Mouse (Mus musculus) MEL (cell line): Measurements from ENCODE around the gene Fbxo36. TPM values are rescaled to one million over a fixed set of nuclear protein-coding genes. Genes with fewer than 3 reads are reported as not detected.

Experiments used
- DNase-seq: peaks from one replicate; pipeline ENCODE4 v3.0.0; 2011; ENCODE audit warnings: low read depth, low spot score
- H3K27ac ChIP-seq: 2 replicates; pipeline ENCODE4 v1.5.1; 2012; ENCODE audit warnings: low read depth, mild to moderate bottlenecking, control low read depth, low read length, moderate library complexity; ENCODE audit not compliant: control insufficient read depth
- H3K27me3 ChIP-seq, 2 experiments: fragments of 150-350 bp in 1 of 2; sonication (generic) in 1 of 2; 2 replicates each; pipeline ENCODE4 v1.6.1; 2012; ENCODE audit warnings: low read length in 2 of 2, mild to moderate bottlenecking in 2 of 2, improper control_type of control experiment in 1 of 2, moderate library complexity in 1 of 2; ENCODE audit not compliant: insufficient read depth in 2 of 2, control insufficient read depth in 1 of 2
- H3K36me3 ChIP-seq, 2 experiments: 2 replicates each; pipeline ENCODE4 v1.6.1; 2012 to 2014; ENCODE audit warnings: low read length in 2 of 2, improper control_type of control experiment in 1 of 2, inconsistent platforms in 1 of 2, mild to moderate bottlenecking in 1 of 2; ENCODE audit not compliant: insufficient read depth in 2 of 2, control insufficient read depth in 1 of 2
- H3K4me1 ChIP-seq, 2 experiments: fragments of 150-350 bp in 1 of 2; sonication (generic) in 1 of 2; 2 replicates each; pipeline ENCODE4 v1.6.1; 2012; ENCODE audit warnings: low read length in 2 of 2, improper control_type of control experiment in 1 of 2, mild to moderate bottlenecking in 1 of 2; ENCODE audit not compliant: insufficient read depth in 2 of 2, control insufficient read depth in 1 of 2
- H3K4me3 ChIP-seq, 2 experiments: fragments of 150-350 bp in 1 of 2; sonication (generic) in 1 of 2; 2 replicates each; pipeline ENCODE4 v1.5.1; 2012; ENCODE audit warnings: low read depth in 2 of 2, low read length in 2 of 2, mild to moderate bottlenecking in 2 of 2, moderate library complexity in 2 of 2, control low read depth in 1 of 2, improper control_type of control experiment in 1 of 2; ENCODE audit not compliant: control insufficient read depth in 1 of 2, insufficient read depth in 1 of 2
- H3K79me2 ChIP-seq: 2 replicates; pipeline ENCODE4 v1.6.1; 2012; ENCODE audit warnings: mild to moderate bottlenecking, low read length, moderate library complexity; ENCODE audit not compliant: control insufficient read depth, poor library complexity, insufficient read depth
- H3K9ac ChIP-seq: 2 replicates; pipeline ENCODE4 v1.6.1; 2012; ENCODE audit warnings: low read depth, mild to moderate bottlenecking, control low read depth, low read length, moderate library complexity; ENCODE audit not compliant: control insufficient read depth, poor library complexity, severe bottlenecking
- H3K9me3 ChIP-seq: fragments of 150-350 bp; sonication (generic); replicated peaks from 2 replicates; pipeline ENCODE4 v1.6.1; 2012; ENCODE audit warnings: mild to moderate bottlenecking, low read length, improper control_type of control experiment, moderate library complexity; ENCODE audit not compliant: insufficient read depth
- CHD1 ChIP-seq: IDR thresholded peaks from 2 replicates; pipeline ENCODE4 v1.6.1; 2012; ENCODE audit warnings: low read depth, mild to moderate bottlenecking, inconsistent platforms, low read length, improper control_type of control experiment
- CTCF ChIP-seq, 3 experiments: IDR thresholded peaks in 2 of 3; conservative IDR thresholded peaks in 1 of 3; 2 replicates each; pipeline ENCODE4 v1.5.1; 2011 to 2012; ENCODE audit warnings: low read length in 3 of 3, low read depth in 2 of 3, mild to moderate bottlenecking in 2 of 3, improper control_type of control experiment in 1 of 3, inconsistent platforms in 1 of 3, mixed read lengths in 1 of 3, moderate library complexity in 1 of 3; ENCODE audit not compliant: control insufficient read depth in 1 of 3, insufficient read depth in 1 of 3, poor library complexity in 1 of 3, severe bottlenecking in 1 of 3
- E2F4 ChIP-seq: IDR thresholded peaks from 2 replicates; pipeline ENCODE4 v1.6.1; 2011; ENCODE audit warnings: low read depth, low read length, improper control_type of control experiment, borderline replicate concordance
- EP300 ChIP-seq, 2 experiments: IDR thresholded peaks; 2 replicates each; pipeline ENCODE4 v1.6.1; 2011; ENCODE audit warnings: improper control_type of control experiment in 2 of 2, low read length in 2 of 2, low read depth in 1 of 2, mild to moderate bottlenecking in 1 of 2
- ETS1 ChIP-seq: IDR thresholded peaks from 2 replicates; pipeline ENCODE4 v1.6.1; 2012; ENCODE audit warnings: low read depth, mild to moderate bottlenecking, inconsistent platforms, low read length, improper control_type of control experiment, moderate library complexity
- HCFC1 ChIP-seq: IDR thresholded peaks from 2 replicates; pipeline ENCODE4 v1.6.1; 2012; ENCODE audit warnings: low read depth, mild to moderate bottlenecking, inconsistent platforms, low read length, improper control_type of control experiment, moderate library complexity
- JUND ChIP-seq: IDR thresholded peaks from 2 replicates; pipeline ENCODE4 v1.6.1; 2011; ENCODE audit warnings: low read depth, mild to moderate bottlenecking, improper control_type of control experiment, low read length
- KAT2A ChIP-seq: conservative IDR thresholded peaks from 2 replicates; pipeline ENCODE4 v1.6.1; 2012; ENCODE audit warnings: low read depth, low read length, improper control_type of control experiment, inconsistent platforms
- MAFK ChIP-seq: IDR thresholded peaks from 2 replicates; pipeline ENCODE4 v1.6.1; 2011; ENCODE audit warnings: low read depth, mild to moderate bottlenecking, low read length, improper control_type of control experiment, borderline replicate concordance
- MAZ ChIP-seq: IDR thresholded peaks from 2 replicates; pipeline ENCODE4 v1.6.1; 2012; ENCODE audit warnings: low read depth, mild to moderate bottlenecking, inconsistent platforms, low read length, improper control_type of control experiment
- MEF2A ChIP-seq: IDR thresholded peaks from 2 replicates; pipeline ENCODE4 v1.6.1; 2014; ENCODE audit warnings: low read depth, mild to moderate bottlenecking, inconsistent platforms, low read length, improper control_type of control experiment; ENCODE audit not compliant: poor library complexity, insufficient replicate concordance, severe bottlenecking; ENCODE audit errors: extremely low read depth
- MYB ChIP-seq: IDR thresholded peaks from 2 replicates; pipeline ENCODE4 v1.6.1; 2011; ENCODE audit warnings: mild to moderate bottlenecking, low read depth, low read length, improper control_type of control experiment
- MYC ChIP-seq: IDR thresholded peaks from 2 replicates; pipeline ENCODE4 v1.6.1; 2011; ENCODE audit warnings: low read depth, mild to moderate bottlenecking, low read length, improper control_type of control experiment, moderate library complexity
- POLR2A ChIP-seq, 2 experiments: IDR thresholded peaks; 2 replicates each; pipeline ENCODE4 v1.6.1; 2011 to 2012; ENCODE audit warnings: low read length in 2 of 2, mild to moderate bottlenecking in 2 of 2, control low read depth in 1 of 2, improper control_type of control experiment in 1 of 2, low read depth in 1 of 2, moderate library complexity in 1 of 2; ENCODE audit not compliant: control insufficient read depth in 1 of 2, insufficient read depth in 1 of 2, poor library complexity in 1 of 2
- POLR2AphosphoS2 ChIP-seq: IDR thresholded peaks from 2 replicates; pipeline ENCODE4 v1.6.1; 2011; ENCODE audit warnings: low read length, improper control_type of control experiment
- POLR2AphosphoS5 ChIP-seq: IDR thresholded peaks from 2 replicates; pipeline ENCODE4 v1.6.1; 2012; ENCODE audit warnings: low read depth, borderline replicate concordance, mild to moderate bottlenecking, inconsistent platforms, low read length, moderate library complexity, mixed read lengths
- RCOR1 ChIP-seq: IDR thresholded peaks from 2 replicates; pipeline ENCODE4 v1.6.1; 2012; ENCODE audit warnings: low read depth, mild to moderate bottlenecking, inconsistent platforms, low read length, improper control_type of control experiment
- SMC3 ChIP-seq: IDR thresholded peaks from 2 replicates; pipeline ENCODE4 v1.6.1; 2011; ENCODE audit warnings: low read depth, low read length, improper control_type of control experiment
- TAL1 ChIP-seq: IDR thresholded peaks from 2 replicates; pipeline ENCODE4 v1.6.1; 2012; ENCODE audit warnings: mild to moderate bottlenecking, inconsistent platforms, low read length, moderate library complexity, mixed read lengths
- TCF12 ChIP-seq: IDR thresholded peaks from 2 replicates; pipeline ENCODE4 v1.6.1; 2014; ENCODE audit warnings: low read depth, mild to moderate bottlenecking, inconsistent platforms, low read length, improper control_type of control experiment, moderate library complexity
- USF1 ChIP-seq: IDR thresholded peaks from 2 replicates; pipeline ENCODE4 v1.6.1; 2014; ENCODE audit warnings: low read depth, mild to moderate bottlenecking, inconsistent platforms, low read length, improper control_type of control experiment, moderate library complexity
- ZC3H11A ChIP-seq: IDR thresholded peaks from 2 replicates; pipeline ENCODE4 v1.6.1; 2012; ENCODE audit warnings: low read depth, mild to moderate bottlenecking, inconsistent platforms, low read length, improper control_type of control experiment
- ZKSCAN1 ChIP-seq: IDR thresholded peaks from 2 replicates; pipeline ENCODE4 v1.6.1; 2012; ENCODE audit warnings: low read depth, mild to moderate bottlenecking, inconsistent platforms, low read length, improper control_type of control experiment, moderate library complexity
- polyA plus RNA-seq, 2 experiments: library from polyadenylated mRNA; stranded (reverse) in 1 of 2; unstranded in 1 of 2; fragments of >175 nt in 1 of 2; fragments of >200 nt in 1 of 2; gene quantifications; 2 replicates each; pipeline versions ENCODE4 v1.2.1 to v1.2.4; 2012; ENCODE audit warnings: low replicate concordance in 2 of 2, low read depth in 1 of 2; ENCODE audit not compliant: insufficient read length in 2 of 2, insufficient read depth in 1 of 2, missing spikeins in 1 of 2
- total RNA-seq: library from RNA; depleted of rRNA; stranded (reverse); fragments of 300-350 nt; gene quantifications from 2 replicates; pipeline ENCODE4 v1.2.3, GENCODE M21; 2012

Gene Fbxo36
- total and polyA plus RNA-seq, 3 experiments: 2.5 to 2.9 TPM; not detected in 1

DNA sequence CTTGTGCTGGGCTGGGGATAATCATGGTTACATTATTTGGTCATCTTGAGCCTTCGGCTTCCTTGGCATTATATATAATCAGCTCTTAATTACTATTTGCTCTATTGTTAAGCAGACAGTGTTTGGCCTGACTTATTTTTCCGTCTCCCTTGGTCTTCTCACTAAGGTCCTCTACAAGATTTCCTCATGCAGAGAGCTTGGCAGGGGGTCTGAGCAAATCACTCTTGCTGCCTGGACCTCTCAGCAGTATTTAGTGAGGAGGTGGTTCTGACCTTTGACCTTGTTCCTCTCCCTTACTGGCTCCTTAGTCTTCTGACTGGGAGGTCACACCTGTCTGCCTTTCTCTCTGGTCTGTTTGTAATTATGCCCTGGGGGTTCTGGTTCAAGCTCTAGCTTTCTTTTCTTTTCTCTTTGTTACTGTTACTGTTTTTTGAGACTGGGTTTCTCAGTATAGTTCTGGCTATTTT is 42.5 kb downstream of the Fbxo36 start:
- DNase-seq: no peak
- H3K4me3 ChIP-seq: no peak overlapping the region
- no peaks in the 10 kb centered on the region for H3K79me2 ChIP-seq
- no peak overlapping the region for H3K9ac ChIP-seq
- no peaks in the 10 kb centered on the region for H3K27me3 ChIP-seq
- no peak overlapping the region for H3K27ac ChIP-seq
- H3K9me3 ChIP-seq: no peaks in the 10 kb centered on the region
- TF ChIP-seq E2F4 (no peak), JUND (no peak), MYB (no peak), ZC3H11A (no peak)
- no peaks in the 10 kb centered on the region for H3K4me1 ChIP-seq
- no peaks in the 10 kb centered on the region for H3K36me3 ChIP-seq

DNA sequence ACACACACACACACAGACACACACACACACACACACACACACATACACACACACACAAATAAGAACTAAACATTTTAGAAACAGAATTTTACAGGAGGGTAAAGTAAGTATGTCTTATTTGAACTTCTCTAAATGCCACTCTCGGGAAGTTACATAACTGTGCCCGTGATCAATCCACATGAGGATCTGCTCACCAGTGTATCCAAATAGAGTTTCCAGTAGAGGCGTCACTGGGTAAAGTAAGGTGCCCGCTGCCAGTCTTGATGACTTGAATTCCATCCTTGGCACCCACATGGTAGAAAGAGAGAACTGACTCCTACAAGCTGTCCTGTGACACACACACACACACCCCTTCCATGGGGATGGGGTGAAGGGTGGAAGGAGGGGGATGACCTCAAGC is 43.3 kb downstream of the Fbxo36 start:
- H3K79me2 ChIP-seq: no peaks in the 10 kb centered on the region
- DNase-seq: no peak
- no peaks in the 10 kb centered on the region for H3K27me3 ChIP-seq
- H3K27ac ChIP-seq: no peak overlapping the region
- no peak overlapping the region for H3K9ac ChIP-seq
- no peaks in the 10 kb centered on the region for H3K9me3 ChIP-seq
- H3K36me3 ChIP-seq: no peaks in the 10 kb centered on the region
- no peak for TF ChIP-seq KAT2A
- no peak for TF ChIP-seq TAL1
- no peak for TF ChIP-seq MEF2A
- TF ChIP-seq CTCF (IDR thresholded peaks at IDR 0.05 in 2 of 3, conservative IDR thresholded peaks at IDR 0.05 in 1 of 3; ENCODE audit: control insufficient read depth in 1 of 3, insufficient read depth in 1 of 3, low read depth in 2 of 3, low read length in 3 of 3, poor library complexity in 1 of 3, severe bottlenecking in 1 of 3): no peak
- TF ChIP-seq POLR2AphosphoS5: no peak
- TF ChIP-seq MAFK: no peak
- no peak for TF ChIP-seq MAZ
- TF ChIP-seq ETS1: no peak
- TF ChIP-seq, all 39 proteins: peak for 0
- Histone ChIP-seq H3K4me1 (no peaks in the 10 kb centered on the region), H3K4me3 (no peak overlapping the region)

DNA sequence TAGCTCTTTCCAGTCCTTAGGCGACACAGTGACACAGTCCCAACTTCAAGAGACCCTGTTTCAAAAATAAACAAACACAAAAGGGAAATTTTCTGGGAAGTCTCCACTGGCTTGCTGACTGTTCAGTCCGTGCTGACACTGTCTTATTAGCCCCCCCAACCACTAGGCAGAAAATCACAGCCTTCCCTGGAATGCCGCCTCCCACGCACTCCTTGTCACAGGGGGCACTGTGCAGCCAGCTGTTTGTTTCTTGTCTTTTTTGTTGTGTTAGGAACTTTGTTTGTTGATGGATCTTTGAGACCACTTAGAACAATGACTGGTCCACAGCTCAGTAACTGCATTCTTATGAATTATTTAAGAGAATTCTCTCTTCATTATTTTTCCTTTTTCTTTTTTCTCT is 44.2 kb downstream of the Fbxo36 start:
- no peak overlapping the region for H3K27ac ChIP-seq
- TF ChIP-seq TCF12 (no peak), MYC (no peak), SMC3 (no peak), ZKSCAN1 (no peak), RCOR1 (no peak), POLR2AphosphoS2 (no peak), CHD1 (no peak), EP300 (IDR thresholded peaks at IDR 0.05; ENCODE audit: low read depth in 1 of 2, low read length in 2 of 2) (no peak), HCFC1 (no peak), ZC3H11A (no peak), USF1 (no peak), POLR2A (IDR thresholded peaks at IDR 0.05; ENCODE audit: control insufficient read depth in 1 of 2, insufficient read depth in 1 of 2, low read depth in 1 of 2, low read length in 2 of 2, poor library complexity in 1 of 2) (no peak), JUND (no peak), MYB (no peak)
- TF ChIP-seq, all 39 proteins: peak for 0
- H3K27me3 ChIP-seq: no peaks in the 10 kb centered on the region

More for the DNA sequence above, 44.2 kb downstream of the Fbxo36 start:
- DNase-seq: no peak
- H3K4me1 ChIP-seq: no peaks in the 10 kb centered on the region
- H3K36me3 ChIP-seq: no peaks in the 10 kb centered on the region
- H3K9ac ChIP-seq: no peak overlapping the region
- no peaks in the 10 kb centered on the region for H3K9me3 ChIP-seq
- no peak overlapping the region for H3K4me3 ChIP-seq
- H3K79me2 ChIP-seq: no peaks in the 10 kb centered on the region
